Mouse (Mus musculus): ENCODE data around the gene Tex47. TPM values are rescaled to one million over a fixed set of nuclear protein-coding genes. Genes with fewer than 3 reads are reported as not detected.

Gene Tex47
- polyA plus RNA-seq, 1 experiment from 2014 or later, result not detected

DNA sequence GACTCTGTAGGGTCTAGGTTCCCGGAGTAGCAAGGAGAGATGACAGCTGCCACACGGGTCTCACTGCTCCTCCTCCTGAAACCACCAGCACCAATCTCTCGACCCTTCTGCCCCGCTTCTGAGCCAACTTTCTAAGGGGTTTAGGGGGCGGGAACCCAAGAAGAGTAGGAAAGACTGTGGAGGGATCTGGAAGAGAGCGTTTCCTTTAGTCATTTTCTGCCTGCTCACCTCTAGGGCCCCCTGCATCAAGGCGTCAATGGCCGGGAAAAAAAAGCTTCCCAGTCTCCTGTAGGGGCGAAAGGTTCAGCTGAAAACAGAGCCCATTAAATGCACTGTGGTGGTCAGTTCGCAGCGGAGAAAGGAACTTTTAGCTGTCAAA is 41.1 kb downstream of the Tex47 start:
- TF ChIP-seq EP300 (IDR thresholded peaks at IDR 0.05; ENCODE audit: low read depth), result no peak
- no peak for TF ChIP-seq CTCF (IDR thresholded peaks at IDR 0.05; ENCODE audit: low read depth)
- Histone ChIP-seq H3K36me3 (replicated peaks; ENCODE audit: insufficient read depth, low read length) (no peaks in the 10 kb centered on the region), H3K9ac (replicated peaks) (no peak overlapping the region), H3K4me1 (ENCODE audit: insufficient read depth) (no peaks in the 10 kb centered on the region; the same call in 1 of the 2 replicates), H3K27me3 (ENCODE audit: insufficient read depth, low read length) (peaks cover 11% of the 10 kb centered on the region), H3K4me2 (ENCODE audit: low read depth, low read length) (peak overlapping the region; percentile 72), H3K27ac (ENCODE audit: low read depth) (no peak overlapping the region), H3K9me3 (ENCODE audit: low read length) (no peaks in the 10 kb centered on the region), H3K4me3 (ENCODE audit: low read depth, low read length) (peak overlapping the region; percentile 41)
- 2% methylated on average over 11 of the region's 11 CpGs for WGBS (ENCODE audit: insufficient replicate concordance)
- DNase-seq (no peak), ATAC-seq (no peak)

Other genes starting within 250 kb of the Tex47 start
- 0.07 TPM in 1 of 2 replicates, not detected in the other for gene Zfp804b, start 40.6 kb downstream of the Tex47 start, polyA plus RNA-seq (2015; fragmentation: Nextera tagmentation; extraction: Ambion mirVana)